15 mouse cellular contexts compared by ENCODE assay signal in the genomic region with DNA sequence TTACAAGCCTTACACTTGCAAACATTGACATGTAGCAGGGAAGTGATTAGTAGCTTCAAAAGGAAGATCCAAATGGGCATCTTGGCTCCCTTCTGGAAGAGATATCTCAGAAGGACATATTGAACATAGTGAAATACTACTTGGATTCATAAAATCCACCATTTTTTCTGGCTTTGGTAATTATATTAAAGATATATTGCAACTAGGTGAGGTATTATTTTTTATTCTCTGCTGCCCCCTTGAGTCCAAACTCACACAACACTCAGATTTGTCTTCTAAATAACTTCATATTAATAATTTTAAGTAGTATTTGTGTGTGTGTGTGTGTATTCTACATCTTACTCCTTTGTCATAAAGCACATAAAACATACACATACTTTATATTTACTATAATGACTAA.
DNase-seq lines count a peak whose midpoint lies in the region; ATAC-seq and TF ChIP-seq lines count a peak whose summit lies in the region.
"Had no signal": no experiment of that assay in that cellular context is flagged by ENCODE, and none has a peak within 500 bp of the region (broad histone marks: within the 10 kb centered on the region; RNA-seq: fewer than 3 reads in every experiment).

No protein-coding gene starts in this region.

- no peak overlapping the region for H3K27ac ChIP-seq in intestine, postnatal 0 days (ENCODE audit: low read depth, low read length)
- no peak overlapping the region for H3K27ac ChIP-seq in intestine, embryonic 16.5 days (ENCODE audit: low read length)
- no peak overlapping the region for H3K27ac ChIP-seq in midbrain, embryonic 11.5 days (ENCODE audit: low read depth, low read length)
- H3K27ac ChIP-seq in midbrain, embryonic 13.5 days, result no peak overlapping the region
- no peak overlapping the region for H3K27ac ChIP-seq in heart, embryonic 10.5 days
- H3K27ac ChIP-seq: limb, embryonic 15.5 days; lung, embryonic 15.5 days had no signal

- H3K9ac ChIP-seq in intestine, postnatal 0 days (ENCODE audit: low read depth, low read length), result no peak overlapping the region
- H3K9ac ChIP-seq in intestine, embryonic 16.5 days (ENCODE audit: low read depth, low read length), result no peak overlapping the region
- no peak overlapping the region for H3K9ac ChIP-seq in midbrain, embryonic 11.5 days (ENCODE audit: low read length)
- no peak overlapping the region for H3K9ac ChIP-seq in midbrain, embryonic 13.5 days (replicated peaks)
- H3K9ac ChIP-seq: limb, embryonic 15.5 days; lung, embryonic 15.5 days had no signal

- H3K4me3 ChIP-seq in intestine, postnatal 0 days (ENCODE audit: low read depth, low read length), result no peak overlapping the region
- no peak overlapping the region for H3K4me3 ChIP-seq in intestine, embryonic 16.5 days (ENCODE audit: low read length)
- H3K4me3 ChIP-seq in midbrain, embryonic 11.5 days (ENCODE audit: low read depth, low read length), result no peak overlapping the region
- H3K4me3 ChIP-seq in midbrain, embryonic 13.5 days (replicated peaks), result no peak overlapping the region
- no peak overlapping the region for H3K4me3 ChIP-seq in heart, embryonic 10.5 days
- H3K4me3 ChIP-seq: limb, embryonic 15.5 days; lung, embryonic 15.5 days; myocyte had no signal

- H3K27me3 ChIP-seq in intestine, postnatal 0 days (replicated peaks; ENCODE audit: control insufficient read depth, insufficient read depth, low read length), result no peaks in the 10 kb centered on the region
- H3K27me3 ChIP-seq in intestine, embryonic 16.5 days (replicated peaks; ENCODE audit: control insufficient read depth, insufficient read depth, low read length), result no peaks in the 10 kb centered on the region
- no peaks in the 10 kb centered on the region for H3K27me3 ChIP-seq in midbrain, embryonic 11.5 days (ENCODE audit: control insufficient read depth, insufficient read depth, low read length)
- H3K27me3 ChIP-seq in midbrain, embryonic 13.5 days, result no peaks in the 10 kb centered on the region
- no peaks in the 10 kb centered on the region for H3K27me3 ChIP-seq in heart, embryonic 10.5 days (ENCODE audit: insufficient read depth, poor library complexity, severe bottlenecking)
- H3K27me3 ChIP-seq: limb, embryonic 15.5 days; lung, embryonic 15.5 days had no signal

- 0 out of 2 replicates have a peak, but pooled peaks have one; percentile 16 for TF ChIP-seq CTCF in intestine, postnatal 0 days (IDR thresholded peaks at IDR 0.05; ENCODE audit: low read depth)

- H3K36me3 ChIP-seq in intestine, postnatal 0 days (ENCODE audit: control insufficient read depth, insufficient read depth), result no peaks in the 10 kb centered on the region
- no peaks in the 10 kb centered on the region for H3K36me3 ChIP-seq in intestine, embryonic 16.5 days (ENCODE audit: control insufficient read depth, insufficient read depth, low read length)
- no peaks in the 10 kb centered on the region for H3K36me3 ChIP-seq in midbrain, embryonic 11.5 days (ENCODE audit: control insufficient read depth, insufficient read depth, low read length)
- H3K36me3 ChIP-seq in midbrain, embryonic 13.5 days, result no peaks in the 10 kb centered on the region
- H3K36me3 ChIP-seq in heart, embryonic 10.5 days, result no peaks in the 10 kb centered on the region
- H3K36me3 ChIP-seq: limb, embryonic 15.5 days; lung, embryonic 15.5 days had no signal

- no peak for ATAC-seq in intestine, postnatal 0 days
- no peak for ATAC-seq in intestine, embryonic 16.5 days
- ATAC-seq in midbrain, embryonic 11.5 days (ENCODE audit: low FRiP score), result no peak
- no peak for ATAC-seq in midbrain, embryonic 13.5 days

- H3K4me1 ChIP-seq in intestine, postnatal 0 days (replicated peaks; ENCODE audit: control insufficient read depth, insufficient read depth, low read length), result no peaks in the 10 kb centered on the region
- no peaks in the 10 kb centered on the region for H3K4me1 ChIP-seq in intestine, embryonic 16.5 days (ENCODE audit: control insufficient read depth, insufficient read depth, low read length)
- no peaks in the 10 kb centered on the region for H3K4me1 ChIP-seq in midbrain, embryonic 11.5 days (ENCODE audit: control insufficient read depth, insufficient read depth, low read length)
- H3K4me1 ChIP-seq in midbrain, embryonic 13.5 days (replicated peaks), result no peaks in the 10 kb centered on the region
- H3K4me1 ChIP-seq in heart, embryonic 10.5 days, result no peaks in the 10 kb centered on the region
- H3K4me1 ChIP-seq: limb, embryonic 15.5 days; lung, embryonic 15.5 days had no signal

- peak; percentile 81 for DNase-seq in midbrain, embryonic 11.5 days (ENCODE audit: low spot score, missing footprints)
- DNase-seq in adipocyte (ENCODE audit: low spot score), result peak; percentile 5
- peak; percentile 11 for DNase-seq in retina, postnatal 1 day
- no peak for DNase-seq in heart, embryonic 10.5 days (ENCODE audit: low spot score)
- DNase-seq: adrenal gland, postnatal 25 days; heart, adult 18-20 months; kidney, postnatal 10 days; layer of hippocampus, postnatal 36 days; thymus, postnatal 14 days had no signal

- H3K9me3 ChIP-seq in intestine, postnatal 0 days (ENCODE audit: control insufficient read depth), result no peaks in the 10 kb centered on the region
- H3K9me3 ChIP-seq in intestine, embryonic 16.5 days (ENCODE audit: control insufficient read depth, low read length), result no peaks in the 10 kb centered on the region
- H3K9me3 ChIP-seq in midbrain, embryonic 11.5 days (ENCODE audit: control insufficient read depth, low read length), result no peaks in the 10 kb centered on the region
- H3K9me3 ChIP-seq in midbrain, embryonic 13.5 days, result no peaks in the 10 kb centered on the region
- H3K9me3 ChIP-seq in heart, embryonic 10.5 days, result no peaks in the 10 kb centered on the region
- H3K9me3 ChIP-seq: limb, embryonic 15.5 days; lung, embryonic 15.5 days had no signal

- no peak overlapping the region for H3K4me2 ChIP-seq in intestine, postnatal 0 days (replicated peaks; ENCODE audit: low read depth)
- H3K4me2 ChIP-seq in intestine, embryonic 16.5 days (ENCODE audit: low read depth, low read length), result no peak overlapping the region
- no peak overlapping the region for H3K4me2 ChIP-seq in midbrain, embryonic 11.5 days
- H3K4me2 ChIP-seq in midbrain, embryonic 13.5 days (replicated peaks), result no peak overlapping the region
- H3K4me2 ChIP-seq: limb, embryonic 15.5 days; lung, embryonic 15.5 days had no signal
